ENCODE assay signal across 8 mouse cellular contexts in genomic region chr7:28820358-28821260, GRCm38 (mm10). TPM values are rescaled to one million over a fixed set of nuclear protein-coding genes. Genes with fewer than 3 reads are reported as not detected.
A peak's percentile ranks its signal among the peaks of the same experiment; 100 is the strongest.
DNase-seq lines count a peak whose midpoint lies in the region; ATAC-seq and TF ChIP-seq lines count a peak whose summit lies in the region.

No protein-coding gene starts in this region.

- 60% methylated on average over 12 of the region's 12 CpGs for WGBS in lung, embryonic 15.5 days
- 38% methylated on average over 12 of the region's 12 CpGs for WGBS in small intestine, adult 2 months

- no peak for TF ChIP-seq CTCF in gastrocnemius, adult 2 months (IDR thresholded peaks at IDR 0.05)
- no peak for TF ChIP-seq CTCF in small intestine, adult 2 months (IDR thresholded peaks at IDR 0.05; ENCODE audit: extremely low read depth, insufficient read length, insufficient replicate concordance, low read depth, low read length)

- no peaks in the 10 kb centered on the region for H3K9me3 ChIP-seq in lung, embryonic 15.5 days

- H3K27ac ChIP-seq in gastrocnemius, adult 2 months: peak overlapping the region; percentile 96
- H3K27ac ChIP-seq in lung, embryonic 15.5 days: peak overlapping the region; percentile 39
- H3K27ac ChIP-seq in small intestine, adult 2 months (ENCODE audit: insufficient read depth, low read depth, low read length): peak overlapping the region; percentile 49

- TF ChIP-seq POLR2A in small intestine, adult 2 months (IDR thresholded peaks at IDR 0.05; ENCODE audit: low read depth, low read length): no peak

- peaks cover 55% of the 10 kb centered on the region for H3K4me1 ChIP-seq in lung, embryonic 15.5 days
- H3K4me1 ChIP-seq in small intestine, adult 2 months (ENCODE audit: control insufficient read depth, insufficient read depth, insufficient read length, low read length): peaks cover 31% of the 10 kb centered on the region

- H3K27me3 ChIP-seq in lung, embryonic 15.5 days: no peaks in the 10 kb centered on the region
- no peaks in the 10 kb centered on the region for H3K27me3 ChIP-seq in small intestine, adult 2 months (ENCODE audit: control insufficient read depth, insufficient read depth, low read length)

- DNase-seq in gastrocnemius, adult 2 months: peak; percentile 43
- DNase-seq in gastrocnemius, postnatal 36 days: no peak
- peak; percentile 80 for DNase-seq in embryo, embryonic 10 days (ENCODE audit: low spot score)
- peak; percentile 68 for DNase-seq in heart, postnatal 4 days
- DNase-seq in urinary bladder, postnatal 10 days (ENCODE audit: low spot score): no peak

- intact Hi-C loops in gastrocnemius, adult 2 months (cut with DNase I): no loop called here
- intact Hi-C loops in gastrocnemius, postnatal 36 days (cut with DNase I): no loop called here

- H3K36me3 ChIP-seq in lung, embryonic 15.5 days: peaks cover 77% of the 10 kb centered on the region
- peaks cover 70% of the 10 kb centered on the region for H3K36me3 ChIP-seq in small intestine, adult 2 months (ENCODE audit: control insufficient read depth, insufficient read depth, low read length)

- H3K9ac ChIP-seq in lung, embryonic 15.5 days: no peak overlapping the region

- no peak for ATAC-seq in lung, embryonic 15.5 days (ENCODE audit: borderline replicate concordance, extremely low read depth, low FRiP score, low TSS enrichment)
- ATAC-seq in cerebellum, adult (ENCODE audit: insufficient number of reproducible peaks, low FRiP score, low TSS enrichment): no peak

- H3K4me2 ChIP-seq in lung, embryonic 15.5 days: no peak overlapping the region

- H3K4me3 ChIP-seq in gastrocnemius, adult 2 months: peak overlapping the region; percentile 9
- no peak overlapping the region for H3K4me3 ChIP-seq in lung, embryonic 15.5 days
- no peak overlapping the region for H3K4me3 ChIP-seq in small intestine, adult 2 months (ENCODE audit: low read depth, low read length)

RNA-seq across cellular contexts. Expression of gene Ech1, which starts 4.4 kb away (rescaled TPM):
- total RNA-seq in gastrocnemius, adult 2 months (2021): 100 to 1,000 TPM; 173 to 338 TPM
- 100 to 1,000 TPM; 214 to 252 TPM for total RNA-seq in gastrocnemius, postnatal 36 days (2021)
- total RNA-seq in heart, postnatal 4 days (2021): 100 to 1,000 TPM; 647 to 783 TPM
- polyA plus RNA-seq in lung, embryonic 15.5 days (2015; fragmentation: Nextera tagmentation; extraction: Ambion mirVana): 154 and 162 TPM in 2 replicates
- 201 and 291 TPM in 2 replicates for polyA plus RNA-seq in small intestine, adult 2 months (2012; rRNA removed)

RNA-seq across cellular contexts. Expression of gene Hnrnpl, which starts 12.3 kb away (rescaled TPM):
- total RNA-seq in gastrocnemius, adult 2 months (2021): 100 to 1,000 TPM; 131 to 143 TPM
- 100 to 1,000 TPM; 111 to 131 TPM for total RNA-seq in gastrocnemius, postnatal 36 days (2021)
- total RNA-seq in heart, postnatal 4 days (2021): 100 to 1,000 TPM; 549 to 557 TPM
- polyA plus RNA-seq in lung, embryonic 15.5 days (2015; fragmentation: Nextera tagmentation; extraction: Ambion mirVana): 254 and 264 TPM in 2 replicates
- polyA plus RNA-seq in small intestine, adult 2 months (2012; rRNA removed): 67.1 and 140 TPM in 2 replicates

RNA-seq across cellular contexts. Expression of gene Lgals4, which starts 13.0 kb away (rescaled TPM):
- 1 to 10 TPM; 2.6 to 7.3 TPM for total RNA-seq in gastrocnemius, adult 2 months (2021)
- 1 to 10 TPM; 2.5 to 3.1 TPM for total RNA-seq in gastrocnemius, postnatal 36 days (2021)
- total RNA-seq in heart, postnatal 4 days (2021): 10 to 100 TPM; 17.8 to 20.8 TPM
- polyA plus RNA-seq in lung, embryonic 15.5 days (2015; fragmentation: Nextera tagmentation; extraction: Ambion mirVana): 6.7 and 9.2 TPM in 2 replicates
- 1,096 and 2,780 TPM in 2 replicates for polyA plus RNA-seq in small intestine, adult 2 months (2012; rRNA removed)

RNA-seq across cellular contexts. Expression of gene Rinl, which starts 31.8 kb away (rescaled TPM):
- under 1 TPM; 0.71 to 0.89 TPM for total RNA-seq in gastrocnemius, adult 2 months (2021)
- 1 to 10 TPM; 1.1 TPM for total RNA-seq in gastrocnemius, postnatal 36 days (2021)
- 1 to 10 TPM; 1.1 to 1.8 TPM for total RNA-seq in heart, postnatal 4 days (2021)
- polyA plus RNA-seq in lung, embryonic 15.5 days (2015; fragmentation: Nextera tagmentation; extraction: Ambion mirVana): 7.1 and 8.8 TPM in 2 replicates
- polyA plus RNA-seq in small intestine, adult 2 months (2012; rRNA removed): 4.4 and 7.1 TPM in 2 replicates

RNA-seq across cellular contexts. Expression of gene Lgals7, which starts 43.0 kb away (rescaled TPM):
- not detected for total RNA-seq in gastrocnemius, adult 2 months (2021)
- total RNA-seq in gastrocnemius, postnatal 36 days (2021): not detected
- 1 to 10 TPM; 1.4 to 4.4 TPM for total RNA-seq in heart, postnatal 4 days (2021)
- polyA plus RNA-seq in lung, embryonic 15.5 days (2015; fragmentation: Nextera tagmentation; extraction: Ambion mirVana): 1.5 and 1.6 TPM in 2 replicates
- 2.4 TPM in 1 of 2 replicates, not detected in the other for polyA plus RNA-seq in small intestine, adult 2 months (2012; rRNA removed)

Comparison
In these comparisons a context has a peak if more than half of its experiments do, and no peak if none do; other contexts are left out.
1. DNase-seq: peak in gastrocnemius, adult 2 months (single experiment), embryo, embryonic 10 days (single experiment) and heart, postnatal 4 days (single experiment); none in gastrocnemius, postnatal 36 days (0 of 2) and urinary bladder, postnatal 10 days (single experiment).
2. H3K27ac ChIP-seq: peak in every context shown above with its lines; median percentile 96 in gastrocnemius, adult 2 months; 49 in small intestine, adult 2 months; 39 in lung, embryonic 15.5 days.